Mouse (Mus musculus): ENCODE data around the gene Cox19.

DNA sequence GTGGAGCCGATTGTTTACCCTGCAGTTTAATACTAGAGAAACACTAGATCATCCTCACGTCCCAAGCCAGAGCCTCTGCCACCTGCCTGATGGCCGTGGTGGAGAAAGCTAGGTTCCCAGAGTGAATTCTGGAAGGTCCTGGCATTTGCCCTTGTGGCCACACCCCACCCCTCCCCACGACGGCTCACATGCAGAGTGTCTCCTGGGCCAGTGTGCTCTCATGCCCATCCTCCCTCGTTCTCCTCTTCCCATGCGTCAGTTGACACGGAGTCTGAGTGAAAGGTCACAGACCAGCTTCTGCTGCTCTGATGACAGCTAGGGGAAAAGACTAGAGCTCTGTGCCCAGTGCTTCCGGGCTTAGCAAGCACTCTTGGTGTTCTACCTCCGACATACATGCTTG is 33.3 kb upstream of the Cox19 start:
- TF ChIP-seq CTCF (IDR thresholded peaks at IDR 0.05; ENCODE audit: control insufficient read depth, insufficient read depth, insufficient read length) (no peak), CEBPB (IDR thresholded peaks at IDR 0.05; ENCODE audit: low read depth) (no peak)

All from C2C12 (cell line).